Mouse (Mus musculus): ENCODE data around the gene Gm4871.

Gene Gm4871

DNA sequence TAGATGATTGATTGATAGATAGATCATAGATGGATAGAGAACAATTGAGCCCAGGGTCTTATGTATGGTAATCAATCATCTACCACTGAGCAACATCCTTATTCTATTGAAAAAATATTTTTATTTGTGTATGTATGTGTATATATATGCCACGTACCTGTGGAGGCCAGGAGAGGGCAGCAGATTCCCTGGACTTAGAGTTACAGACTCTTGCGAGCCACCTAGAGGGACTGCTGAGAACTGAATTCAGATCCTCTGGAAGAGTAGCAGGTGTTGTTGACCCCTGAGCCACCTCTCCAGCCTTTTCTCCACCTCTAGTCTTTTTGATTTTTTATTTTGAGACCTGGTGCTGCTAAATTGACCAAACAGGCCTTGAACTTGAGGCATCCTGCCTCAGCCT is 34.1 kb downstream of the Gm4871 start:
- in situ Hi-C loops (cut with MboI, MseI), result no loop called here

DNA sequence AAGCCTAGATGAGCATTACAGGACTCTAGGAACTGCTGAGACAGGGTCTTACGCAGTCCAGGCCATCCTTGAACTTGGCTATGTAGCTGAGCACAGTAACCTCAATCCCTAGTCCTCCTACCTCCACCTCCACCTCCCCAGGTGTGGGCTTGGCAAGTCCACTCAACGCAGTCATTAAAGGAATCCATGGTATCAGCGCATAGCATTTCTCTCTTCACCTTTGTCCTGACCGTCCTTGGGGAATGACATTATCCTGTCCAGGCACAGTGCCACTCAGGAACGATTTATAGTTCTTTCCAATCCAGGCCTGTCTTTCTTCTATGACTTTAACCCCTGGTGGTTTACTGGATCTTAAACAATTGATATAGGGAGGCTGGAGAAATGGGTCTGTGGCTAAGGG is 42.1 kb downstream of the Gm4871 start:
- in situ Hi-C loops (cut with MboI, MseI), result no loop called here

DNA sequence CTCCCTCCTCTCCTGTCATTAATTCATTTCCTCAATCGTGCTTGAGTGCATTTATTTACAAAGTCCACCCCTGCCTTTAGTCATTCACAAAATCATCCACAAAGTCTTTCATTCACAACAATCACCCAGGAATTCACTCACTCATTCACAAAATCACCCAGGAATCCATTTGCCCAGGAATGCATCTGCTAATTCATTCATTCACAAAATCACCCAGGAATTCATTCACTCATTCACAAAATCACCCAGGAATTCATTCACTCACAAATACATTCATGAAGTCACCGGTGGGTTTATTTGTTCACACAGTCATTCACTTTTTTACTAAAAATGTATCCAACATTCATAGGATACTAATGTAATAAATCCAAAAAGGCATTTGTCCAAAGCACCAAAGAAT is 42.5 kb downstream of the Gm4871 start:
- in situ Hi-C loops (cut with MboI, MseI), result no loop called here

DNA sequence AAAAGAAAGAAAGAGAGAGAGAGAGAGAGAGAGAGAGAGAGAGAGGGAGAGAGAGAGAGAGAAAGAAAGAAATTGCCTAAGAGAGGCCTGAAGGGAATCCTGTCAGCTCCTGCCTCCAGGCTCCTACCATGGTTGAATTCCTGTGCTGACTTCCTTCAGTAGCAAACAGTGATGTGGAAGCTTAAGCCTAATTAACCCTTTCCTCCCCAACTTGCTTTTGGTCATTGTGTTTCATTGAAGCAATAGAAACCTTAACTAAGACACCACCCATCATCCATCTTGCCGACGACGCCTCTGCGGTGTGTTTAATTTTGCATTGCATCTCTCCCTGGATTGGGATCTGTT is 43.5 kb downstream of the Gm4871 start:
- in situ Hi-C loops (cut with MboI, MseI), result loop anchor here in 1 of 2 experiments (5.0 kb wide), 1 partner anchor 93 kb away; the partner anchor contains the start of genes Arpc1a and Kpna7

DNA sequence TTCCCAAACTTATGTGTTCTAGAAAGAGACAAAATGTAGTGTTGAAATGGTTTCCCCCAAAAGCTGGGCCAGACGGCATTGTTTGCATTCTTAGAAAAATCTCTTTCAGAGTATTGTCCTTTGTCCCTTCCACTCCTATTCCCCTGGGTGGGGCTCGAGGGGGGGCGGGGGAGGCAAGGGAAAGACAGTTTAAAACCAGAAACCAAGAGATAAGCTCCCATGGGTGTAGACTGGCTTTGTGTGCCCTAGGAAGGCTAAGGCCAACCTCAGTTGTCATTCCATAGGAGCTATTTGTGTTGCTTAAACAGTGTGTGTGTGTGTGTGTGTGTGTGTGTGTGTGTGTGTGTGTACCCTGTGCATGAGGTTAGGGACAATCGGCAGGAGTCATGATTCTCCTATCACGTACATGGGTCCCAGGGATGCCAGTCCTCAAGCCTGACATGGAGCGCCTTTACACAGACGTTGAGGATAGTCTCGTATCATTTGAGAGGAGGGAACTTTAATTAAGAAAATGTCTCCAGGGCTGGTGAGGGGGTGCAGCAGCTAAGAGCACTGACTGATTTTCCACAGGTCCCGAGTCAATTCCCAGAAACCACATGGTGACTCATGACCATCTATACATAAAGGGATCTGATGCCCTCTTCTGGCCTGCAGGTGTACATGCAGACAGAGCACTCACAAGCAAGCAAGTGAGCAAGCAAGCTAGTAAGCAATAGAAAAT is 44.1 kb downstream of the Gm4871 start:
- in situ Hi-C loops (cut with MboI, MseI), result loop anchor here in 1 of 2 experiments (5.0 kb wide), 1 partner anchor 94 kb away; the partner anchor contains the start of genes Arpc1a and Kpna7

DNA sequence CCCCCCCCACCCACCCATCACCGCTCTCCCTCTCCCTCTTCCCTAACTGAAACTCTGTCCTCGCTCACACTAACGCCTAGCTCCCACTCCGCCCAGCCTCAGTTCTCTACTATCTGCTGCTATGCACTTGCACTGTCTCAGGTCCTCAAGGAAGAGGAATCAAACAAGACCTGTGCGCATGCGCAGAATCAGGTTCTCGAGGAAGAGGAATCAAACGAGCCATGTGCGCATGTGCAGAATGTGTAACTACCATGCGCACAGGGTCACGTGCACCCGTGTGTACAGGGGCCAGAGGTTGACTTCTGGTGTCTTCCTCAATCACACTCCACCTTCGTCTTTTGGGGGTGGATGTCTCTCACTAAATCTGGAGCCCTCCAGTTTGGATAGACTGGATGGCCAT is 45.0 kb downstream of the Gm4871 start:
- in situ Hi-C loops (cut with MboI, MseI), result loop anchor here in 1 of 2 experiments (5.0 kb wide), 1 partner anchor 95 kb away; the partner anchor contains the start of genes Arpc1a and Kpna7

DNA sequence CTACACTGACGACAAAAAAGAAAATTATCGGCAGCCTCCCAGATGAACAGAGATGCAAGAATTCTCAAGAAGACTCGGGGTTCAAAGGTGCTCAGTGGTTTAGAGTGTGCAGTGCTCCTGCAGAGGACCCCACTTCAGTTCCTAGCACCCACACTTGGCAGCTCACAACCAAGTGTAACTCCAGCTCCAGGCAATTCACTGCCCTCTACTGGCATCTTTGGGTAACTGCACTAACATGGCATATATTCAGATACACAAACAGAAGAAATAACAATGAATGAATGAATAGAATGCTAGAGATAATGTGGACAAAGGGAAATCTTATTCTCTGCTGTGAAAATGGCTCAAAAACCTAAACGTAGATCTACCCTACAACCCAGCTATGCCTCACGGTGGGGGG is 47.7 kb downstream of the Gm4871 start:
- in situ Hi-C loops (cut with MboI, MseI), result loop anchor here in 1 of 2 experiments (5.0 kb wide), 1 partner anchor 97 kb away; the partner anchor contains the start of genes Arpc1a and Kpna7

DNA sequence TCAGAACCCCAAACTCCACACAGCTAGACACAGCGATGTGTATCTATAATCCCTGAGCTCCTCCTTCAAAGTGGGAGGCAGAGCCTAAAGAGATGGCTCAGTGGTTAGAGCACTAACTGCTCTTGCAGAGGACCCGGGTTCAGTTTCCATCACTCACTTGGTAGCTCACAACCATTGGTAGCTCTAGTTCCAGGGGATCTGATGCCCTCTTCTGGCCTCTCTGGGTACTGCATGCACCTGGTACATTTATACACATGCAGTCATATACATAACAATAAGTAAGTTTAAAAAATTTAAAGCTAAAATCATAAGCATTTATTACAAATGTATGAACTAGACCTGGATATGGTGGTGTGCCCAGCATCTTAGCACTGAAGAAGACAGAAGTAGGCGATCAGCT is 49.3 kb downstream of the Gm4871 start:
- in situ Hi-C loops (cut with MboI, MseI), result no loop called here

All from T-helper 17 cell (primary cell).